Mouse (Mus musculus) embryonic facial prominence, embryonic 13.5 days (tissue): ENCODE data around the gene Paxbp1. TPM values are rescaled to one million over a fixed set of nuclear protein-coding genes. Genes with fewer than 3 reads are reported as not detected.

Experiments
- ATAC-seq: fragments of 200-750 bp; cut with Nextera tagmentation; 2 replicates; pipeline ENCODE4 v1.8.0; 2017; ENCODE audit warnings: low read depth; ENCODE audit not compliant: insufficient number of reproducible peaks, insufficient read depth, low FRiP score, low TSS enrichment
- H3K27ac ChIP-seq: fragments of 300-500 bp; sonication (generic); 2 replicates; pipeline ENCODE4 v1.5.1; 2015; ENCODE audit warnings: moderate library complexity, mild to moderate bottlenecking, inconsistent platforms
- H3K27me3 ChIP-seq: fragments of 300-500 bp; sonication (generic); 2 replicates; pipeline ENCODE4 v1.6.1; 2015; ENCODE audit warnings: mild to moderate bottlenecking, inconsistent platforms
- H3K36me3 ChIP-seq: fragments of 300-500 bp; sonication (generic); 2 replicates; pipeline ENCODE4 v1.6.1; 2015; ENCODE audit warnings: mild to moderate bottlenecking, inconsistent platforms
- H3K4me1 ChIP-seq: fragments of 300-500 bp; sonication (generic); 2 replicates; pipeline ENCODE4 v1.6.1; 2015; ENCODE audit warnings: inconsistent platforms
- H3K4me2 ChIP-seq: fragments of 300-500 bp; sonication (generic); 2 replicates; pipeline ENCODE4 v1.6.1; 2015; ENCODE audit warnings: moderate library complexity, mild to moderate bottlenecking, inconsistent platforms
- H3K4me3 ChIP-seq: fragments of 300-500 bp; sonication (generic); 2 replicates; pipeline ENCODE4 v1.5.1; 2015; ENCODE audit warnings: mild to moderate bottlenecking, inconsistent platforms
- H3K9ac ChIP-seq: fragments of 300-500 bp; sonication (generic); 2 replicates; pipeline ENCODE4 v1.6.1; 2015; ENCODE audit warnings: mild to moderate bottlenecking, inconsistent platforms
- H3K9me3 ChIP-seq: fragments of 300-500 bp; sonication (generic); 2 replicates; pipeline ENCODE4 v1.6.1; 2016; ENCODE audit warnings: inconsistent platforms
- WGBS: fragments of 180-500 bp; shearing (Covaris S2); methylation state at CpG from one replicate; pipeline ENCODE4 v1.1.7; 2015; ENCODE audit warnings: mixed read lengths; 5-methylcytosine and 5-hydroxymethylcytosine counted together
- polyA plus RNA-seq: library from polyadenylated mRNA; unstranded; fragments of >200 nt; fragmentation: Nextera tagmentation; extraction: Ambion mirVana; gene quantifications from 2 replicates; pipeline ENCODE4 v1.2.1, GENCODE M21; 2015

The Paxbp1 gene
- polyA plus RNA-seq, 1 experiment from 2014 or later, result 71.6 TPM

GRCm38 (mm10) chr16:90988665-90989064, 55.7 kb downstream of the Paxbp1 start:
- H3K27ac ChIP-seq, result no peak overlapping the region
- H3K9ac ChIP-seq, result no peak overlapping the region
- WGBS, result 94% methylated on average over 3 of the region's 3 CpGs
- no peaks in the 10 kb centered on the region for H3K27me3 ChIP-seq
- no peak overlapping the region for H3K4me2 ChIP-seq
- no peak for ATAC-seq
- H3K9me3 ChIP-seq, result no peaks in the 10 kb centered on the region
- H3K4me1 ChIP-seq, result 0 out of 2 replicates have a peak, but pooled peaks cover 2% of the 10 kb centered on the region
- no peak overlapping the region for H3K4me3 ChIP-seq
- H3K36me3 ChIP-seq, result peaks cover 22% of the 10 kb centered on the region

GRCm38 (mm10) chr16:90988039-90988438, 56.3 kb downstream of the Paxbp1 start:
- H3K27me3 ChIP-seq, result no peaks in the 10 kb centered on the region
- no peak overlapping the region for H3K4me2 ChIP-seq
- no peak overlapping the region for H3K27ac ChIP-seq
- WGBS, result 92% methylated on average over 8 of the region's 8 CpGs
- peaks cover 22% of the 10 kb centered on the region for H3K36me3 ChIP-seq
- H3K9ac ChIP-seq, result no peak overlapping the region
- ATAC-seq, result no peak
- H3K9me3 ChIP-seq, result no peaks in the 10 kb centered on the region
- H3K4me3 ChIP-seq, result no peak overlapping the region
- H3K4me1 ChIP-seq, result 0 out of 2 replicates have a peak, but pooled peaks cover 2% of the 10 kb centered on the region

GRCm38 (mm10) chr16:90971004-90971403, 73.3 kb downstream of the Paxbp1 start:
- Histone ChIP-seq H3K9ac (no peak overlapping the region), H3K27me3 (no peaks in the 10 kb centered on the region), H3K4me3 (no peak overlapping the region), H3K27ac (no peak overlapping the region), H3K4me2 (no peak overlapping the region), H3K9me3 (no peaks in the 10 kb centered on the region), H3K4me1 (no peaks in the 10 kb centered on the region), H3K36me3 (peaks cover 22% of the 10 kb centered on the region)
- ATAC-seq, result no peak
- WGBS, result 82% methylated on average over 6 of the region's 6 CpGs

DNA sequence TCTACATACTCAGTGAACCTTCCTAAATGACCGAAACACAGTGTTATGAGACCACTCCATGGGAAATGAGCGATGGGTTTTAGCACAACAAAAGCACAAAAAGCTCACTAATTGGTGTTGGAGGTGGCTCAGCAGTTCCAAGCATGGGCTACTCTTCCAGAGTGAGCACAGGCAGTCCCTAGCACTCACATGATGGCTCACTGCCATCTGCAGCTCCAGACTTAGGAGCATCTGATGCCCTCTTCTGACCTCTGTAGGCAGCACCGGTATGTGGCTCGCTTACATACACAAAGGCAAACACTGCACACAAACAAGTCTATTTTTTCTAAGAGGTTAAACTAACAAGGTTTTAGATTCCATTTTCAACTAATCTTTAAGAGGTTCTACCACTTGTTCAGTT, 78.1 kb downstream of the Paxbp1 start:
- WGBS, result 82% methylated on average over 4 of the region's 4 CpGs
- no peak for ATAC-seq
- Histone ChIP-seq H3K4me1 (no peaks in the 10 kb centered on the region), H3K27me3 (no peaks in the 10 kb centered on the region), H3K9ac (no peak overlapping the region), H3K4me2 (no peak overlapping the region), H3K4me3 (no peak overlapping the region), H3K27ac (no peak overlapping the region), H3K36me3 (peaks cover 33% of the 10 kb centered on the region), H3K9me3 (no peaks in the 10 kb centered on the region)

- H3K27ac ChIP-seq, result no peak overlapping the region
- no peaks in the 10 kb centered on the region for H3K9me3 ChIP-seq
- H3K36me3 ChIP-seq, result peaks cover 34% of the 10 kb centered on the region
- H3K4me3 ChIP-seq, result no peak overlapping the region
- no peak overlapping the region for H3K9ac ChIP-seq
- ATAC-seq, result no peak
- no peaks in the 10 kb centered on the region for H3K4me1 ChIP-seq
- H3K27me3 ChIP-seq, result no peaks in the 10 kb centered on the region
- H3K4me2 ChIP-seq, result no peak overlapping the region
- 88% methylated on average over 10 of the region's 10 CpGs for WGBS
Observed at GRCm38 (mm10) chr16:90964302-90964701, 80.0 kb downstream of the Paxbp1 start.

Other genes starting within 250 kb of the Paxbp1 start
- gene Urb1, start 234.1 kb downstream of the Paxbp1 start, polyA plus RNA-seq, result 10.4 and 12.7 TPM in 2 replicates
- gene Eva1c, start 217.8 kb downstream of the Paxbp1 start, polyA plus RNA-seq, result 2.3 and 3.3 TPM in 2 replicates
- gene Cfap298, start 109.4 kb downstream of the Paxbp1 start, polyA plus RNA-seq, result 32.5 and 50.9 TPM in 2 replicates
- 9.6 and 10.5 TPM in 2 replicates for gene Synj1, start 33.2 kb downstream of the Paxbp1 start, polyA plus RNA-seq
- 0.17 TPM in 1 of 2 replicates, not detected in the other for gene 4932438H23Rik, start 50.6 kb upstream of the Paxbp1 start, polyA plus RNA-seq
- gene Olig2, start 180.9 kb upstream of the Paxbp1 start, polyA plus RNA-seq, result 1.0 and 1.1 TPM in 2 replicates
- gene Olig1, start 225.2 kb upstream of the Paxbp1 start, polyA plus RNA-seq, result 1.4 and 3.4 TPM in 2 replicates